Mouse (Mus musculus): ENCODE results near the gene Snd1.

DNA sequence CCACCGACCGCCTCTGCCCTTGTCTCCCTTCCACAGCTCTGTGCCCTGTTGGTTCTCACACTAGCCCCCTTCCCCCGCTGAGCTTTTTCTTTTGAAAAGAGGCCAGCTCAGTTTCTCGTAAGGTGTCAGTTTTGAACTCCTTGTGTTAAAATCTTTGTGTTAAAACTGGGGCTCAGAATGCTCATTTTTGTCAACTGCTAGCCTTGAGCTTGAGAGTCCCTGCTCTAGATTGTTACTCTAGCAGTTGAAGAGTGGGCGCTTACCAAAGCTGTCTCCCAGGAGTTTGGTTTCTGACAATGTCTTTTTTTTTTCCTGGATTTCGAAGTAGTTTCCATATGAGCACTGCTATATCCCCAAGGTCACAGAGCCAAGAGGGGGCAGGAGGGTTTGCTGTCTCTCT, 82.8 kb downstream of the Snd1 start:
- TF ChIP-seq CTCF (IDR thresholded peaks at IDR 0.05; ENCODE audit: low read depth, low read length) (no peak), GATA2 (IDR thresholded peaks at IDR 0.05; ENCODE audit: borderline replicate concordance, low read depth, low read length) (no peak), POLR2AphosphoS5 (IDR thresholded peaks at IDR 0.05; ENCODE audit: insufficient replicate concordance, low read depth, low read length) (no peak)

All from G1E (cell line).